Mouse (Mus musculus) C3H10T1/2 (cell line): Measurements from ENCODE around the gene Olfr281. TPM values are rescaled to one million over a fixed set of nuclear protein-coding genes. Genes with fewer than 3 reads are reported as not detected.

Source experiments
- polyA plus RNA-seq, 2 experiments: library from polyadenylated mRNA; unstranded; fragments of >200 nt; fragmentation: generic; extraction: Trizol; gene quantifications; one replicate each; pipeline ENCODE4 v1.2.1; 2012; ENCODE audit warnings: missing spikeins in 2 of 2

Gene Olfr281
- polyA plus RNA-seq: not detected

GRCm38 (mm10) chr15:98452288-98452687, at the start of gene Olfr281:
Gene Olfr281 (plus strand): TSS chr15:98452588.

GRCm38 (mm10) chr15:98430925-98431324, 21.5 kb upstream of the Olfr281 start, which contains the start of gene Olfr282:
Gene Olfr282 (plus strand): TSS chr15:98431225.

GRCm38 (mm10) chr15:98469596-98469995, 17.2 kb downstream of the Olfr281 start, which contains the start of gene OR5BS1P:
Gene OR5BS1P (plus strand): TSS chr15:98469896.

GRCm38 (mm10) chr15:98482701-98483100, 30.3 kb downstream of the Olfr281 start, which contains the start of gene Lalba:
Gene Lalba (minus strand): TSS chr15:98482721.

GRCm38 (mm10) chr15:98492102-98492501, 39.7 kb downstream of the Olfr281 start, which contains the start of gene Olfr279:
Gene Olfr279 (plus strand): TSS chr15:98492402.

Other genes with a start within 250 kb of the Olfr281 start
- not detected for gene Gm44579, start 231.6 kb upstream of the Olfr281 start, polyA plus RNA-seq
- gene Olfr287, start 231.5 kb upstream of the Olfr281 start, polyA plus RNA-seq: under 1 TPM in 1 of 2 experiments, not detected in 1; 0.70 TPM
- not detected for gene Olfr286, start 218.1 kb upstream of the Olfr281 start, polyA plus RNA-seq
- gene H1fnt, start 195.3 kb upstream of the Olfr281 start, polyA plus RNA-seq: not detected
- under 1 TPM in 1 of 2 experiments, not detected in 1; 0.02 TPM for gene Zfp641, start 156.4 kb upstream of the Olfr281 start, polyA plus RNA-seq
- not detected for gene Olfr285, start 135.2 kb upstream of the Olfr281 start, polyA plus RNA-seq
- not detected for gene Olfr284, start 111.6 kb upstream of the Olfr281 start, polyA plus RNA-seq
- not detected for gene Olfr283, start 71.6 kb upstream of the Olfr281 start, polyA plus RNA-seq
- not detected for gene Olfr282, start 21.4 kb upstream of the Olfr281 start, polyA plus RNA-seq
- gene OR5BS1P, start 17.3 kb downstream of the Olfr281 start, polyA plus RNA-seq: not detected
- gene Lalba, start 30.1 kb downstream of the Olfr281 start, polyA plus RNA-seq: not detected
- not detected for gene Olfr279, start 39.8 kb downstream of the Olfr281 start, polyA plus RNA-seq
- gene Kansl2, start 81.7 kb downstream of the Olfr281 start, polyA plus RNA-seq: 10 to 100 TPM; 32.2 to 58.9 TPM
- 10 to 100 TPM in 1 of 2 experiments, 1 to 10 TPM in 1; 2.5 to 12.9 TPM for gene Ccnt1, start 118.3 kb downstream of the Olfr281 start, polyA plus RNA-seq
- under 1 TPM in 1 of 2 experiments, not detected in 1; 0.20 TPM for gene 4930415O20Rik, start 118.4 kb downstream of the Olfr281 start, polyA plus RNA-seq
- gene Adcy6, start 157.5 kb downstream of the Olfr281 start, polyA plus RNA-seq: 10 to 100 TPM in 1 of 2 experiments, 1 to 10 TPM in 1; 7.2 to 50.2 TPM
- 100 to 1,000 TPM in 1 of 2 experiments, 10 to 100 TPM in 1; 85.9 to 108 TPM for gene Cacnb3, start 178.3 kb downstream of the Olfr281 start, polyA plus RNA-seq
- gene Ddx23, start 210.3 kb downstream of the Olfr281 start, polyA plus RNA-seq: 10 to 100 TPM; 22.9 to 83.0 TPM
- 10 to 100 TPM in 1 of 2 experiments, 1 to 10 TPM in 1; 9.0 to 10.5 TPM for gene Rnd1, start 224.9 kb downstream of the Olfr281 start, polyA plus RNA-seq